Mouse (Mus musculus): Measurements from ENCODE around the gene Sptbn1. TPM values are rescaled to one million over a fixed set of nuclear protein-coding genes. Genes with fewer than 3 reads are reported as not detected.

Gene Sptbn1
- polyA plus RNA-seq, 1 experiment from 2014 or later, result 185 TPM

GRCm38 (mm10) chr11:30091892-30092291 lies 176.1 kb downstream of the Sptbn1 start:
- Histone ChIP-seq H3K4me3 (ENCODE audit: low read depth, low read length) (no peak overlapping the region), H3K9me3 (replicated peaks; ENCODE audit: control insufficient read depth, low read length, poor library complexity, severe bottlenecking) (no peaks in the 10 kb centered on the region), H3K4me2 (ENCODE audit: low read length) (no peak overlapping the region), H3K4me1 (ENCODE audit: control insufficient read depth, insufficient read depth, low read length) (no peaks in the 10 kb centered on the region), H3K27ac (ENCODE audit: low read length) (no peak overlapping the region), H3K27me3 (ENCODE audit: control insufficient read depth, insufficient read depth, low read depth, low read length) (no peaks in the 10 kb centered on the region), H3K36me3 (ENCODE audit: control insufficient read depth, insufficient read depth, low read length) (peaks cover 2% of the 10 kb centered on the region; the same call in 1 of the 2 replicates), H3K9ac (ENCODE audit: low read depth, low read length) (no peak overlapping the region)
- no peak for ATAC-seq
- 58% methylated on average over 4 of the region's 4 CpGs for WGBS

- Histone ChIP-seq H3K4me3 (ENCODE audit: low read depth, low read length) (no peak overlapping the region), H3K4me1 (ENCODE audit: control insufficient read depth, insufficient read depth, low read length) (no peaks in the 10 kb centered on the region), H3K9ac (ENCODE audit: low read depth, low read length) (no peak overlapping the region), H3K27ac (ENCODE audit: low read length) (no peak overlapping the region), H3K36me3 (ENCODE audit: control insufficient read depth, insufficient read depth, low read length) (no peaks in the 10 kb centered on the region), H3K27me3 (ENCODE audit: control insufficient read depth, insufficient read depth, low read depth, low read length) (no peaks in the 10 kb centered on the region), H3K9me3 (replicated peaks; ENCODE audit: control insufficient read depth, low read length, poor library complexity, severe bottlenecking) (no peaks in the 10 kb centered on the region), H3K4me2 (ENCODE audit: low read length) (no peak overlapping the region)
- ATAC-seq, result no peak
Observed at GRCm38 (mm10) chr11:30085114-30085513, 182.9 kb downstream of the Sptbn1 start.

- Histone ChIP-seq H3K36me3 (ENCODE audit: control insufficient read depth, insufficient read depth, low read length) (no peaks in the 10 kb centered on the region), H3K4me1 (ENCODE audit: control insufficient read depth, insufficient read depth, low read length) (no peaks in the 10 kb centered on the region), H3K9ac (ENCODE audit: low read depth, low read length) (no peak overlapping the region), H3K4me3 (ENCODE audit: low read depth, low read length) (no peak overlapping the region), H3K27ac (ENCODE audit: low read length) (no peak overlapping the region), H3K9me3 (replicated peaks; ENCODE audit: control insufficient read depth, low read length, poor library complexity, severe bottlenecking) (no peaks in the 10 kb centered on the region), H3K27me3 (ENCODE audit: control insufficient read depth, insufficient read depth, low read depth, low read length) (no peaks in the 10 kb centered on the region), H3K4me2 (ENCODE audit: low read length) (no peak overlapping the region)
- ATAC-seq, result no peak
- WGBS, result 49% methylated on average over 8 of the region's 8 CpGs
Observed at GRCm38 (mm10) chr11:30057299-30057698, 210.7 kb downstream of the Sptbn1 start.

Other genes starting within 250 kb of the Sptbn1 start
- gene Eml6, start 242.1 kb downstream of the Sptbn1 start, polyA plus RNA-seq (2015; fragmentation: Nextera tagmentation; extraction: Ambion mirVana), result 7.8 and 8.7 TPM in 2 replicates
- 0.32 TPM in 1 of 2 replicates, not detected in the other for gene 4930505A04Rik, start 203.7 kb upstream of the Sptbn1 start, polyA plus RNA-seq (2015; fragmentation: Nextera tagmentation; extraction: Ambion mirVana)

All from midbrain, embryonic 16.5 days (tissue).